8 mouse cellular contexts compared by ENCODE assay signal in genomic region chr10:24753536-24754250, GRCm38 (mm10). TPM values are rescaled to one million over a fixed set of nuclear protein-coding genes. Genes with fewer than 3 reads are reported as not detected.
DNase-seq lines count a peak whose midpoint lies in the region; ATAC-seq lines count a peak whose summit lies in the region.

No protein-coding gene starts in this region.

- peak overlapping the region; percentile 32 for H3K4me3 ChIP-seq in forebrain, embryonic 12.5 days (replicated peaks)
- H3K4me3 ChIP-seq in limb, embryonic 13.5 days, result peak overlapping the region; percentile 35
- peak overlapping the region; percentile 34 for H3K4me3 ChIP-seq in stomach, embryonic 15.5 days (replicated peaks)

- DNase-seq in spleen, postnatal 36 days (ENCODE audit: low spot score in 2 of 2), result peak; percentile 7 to 10
- no peak for DNase-seq in spleen, postnatal 4 days (ENCODE audit: low spot score in 2 of 2)
- no peak for DNase-seq in left cerebral cortex, postnatal 10 days (ENCODE audit: extremely low spot score in 1 of 2, low spot score in 2 of 2)
- DNase-seq in ovary, adult 18-20 months (ENCODE audit: low spot score), result no peak
- DNase-seq in adrenal gland, postnatal 36 days, result no peak

- H3K4me2 ChIP-seq in forebrain, embryonic 12.5 days, result peak overlapping the region; percentile 48
- H3K4me2 ChIP-seq in limb, embryonic 13.5 days (replicated peaks), result peak overlapping the region; percentile 56
- H3K4me2 ChIP-seq in stomach, embryonic 15.5 days, result peak overlapping the region; percentile 43

- H3K9me3 ChIP-seq in forebrain, embryonic 12.5 days, result no peaks in the 10 kb centered on the region
- no peaks in the 10 kb centered on the region for H3K9me3 ChIP-seq in limb, embryonic 13.5 days
- no peaks in the 10 kb centered on the region for H3K9me3 ChIP-seq in stomach, embryonic 15.5 days

- intact Hi-C loops in left cerebral cortex, postnatal 10 days (cut with DNase I), result no loop called here

- peaks cover 17% of the 10 kb centered on the region for H3K4me1 ChIP-seq in forebrain, embryonic 12.5 days
- H3K4me1 ChIP-seq in limb, embryonic 13.5 days, result peaks cover 26% of the 10 kb centered on the region
- 0 out of 2 replicates have a peak, but pooled peaks cover 3% of the 10 kb centered on the region for H3K4me1 ChIP-seq in stomach, embryonic 15.5 days

- no peaks in the 10 kb centered on the region; the same call in 1 of the 2 replicates for H3K27me3 ChIP-seq in forebrain, embryonic 12.5 days
- no peaks in the 10 kb centered on the region for H3K27me3 ChIP-seq in limb, embryonic 13.5 days
- H3K27me3 ChIP-seq in stomach, embryonic 15.5 days (replicated peaks), result no peaks in the 10 kb centered on the region

- no peak overlapping the region for H3K27ac ChIP-seq in forebrain, embryonic 12.5 days
- no peak overlapping the region for H3K27ac ChIP-seq in limb, embryonic 13.5 days
- H3K27ac ChIP-seq in stomach, embryonic 15.5 days, result peak overlapping the region; percentile 72

- no peak overlapping the region for H3K9ac ChIP-seq in forebrain, embryonic 12.5 days
- no peak overlapping the region for H3K9ac ChIP-seq in limb, embryonic 13.5 days
- H3K9ac ChIP-seq in stomach, embryonic 15.5 days, result no peak overlapping the region

- ATAC-seq in forebrain, embryonic 12.5 days (ENCODE audit: low FRiP score), result no peak
- ATAC-seq in limb, embryonic 13.5 days (ENCODE audit: low FRiP score, low read depth), result no peak
- ATAC-seq in stomach, embryonic 15.5 days (ENCODE audit: insufficient read depth, low FRiP score, low read depth), result 0 out of 2 replicates have a peak, but pooled peaks have one; percentile 22

- H3K36me3 ChIP-seq in forebrain, embryonic 12.5 days (replicated peaks), result no peaks in the 10 kb centered on the region
- no peaks in the 10 kb centered on the region for H3K36me3 ChIP-seq in limb, embryonic 13.5 days
- no peaks in the 10 kb centered on the region for H3K36me3 ChIP-seq in stomach, embryonic 15.5 days

- 78% methylated on average over 16 of the region's 16 CpGs for WGBS in forebrain, embryonic 12.5 days
- 68% methylated on average over 16 of the region's 16 CpGs for WGBS in limb, embryonic 13.5 days
- WGBS in stomach, embryonic 15.5 days, result 54% methylated on average over 16 of the region's 16 CpGs

RNA-seq across cellular contexts. Expression of gene Enpp1, which starts 41.7 kb away (rescaled TPM):
- 1.2 and 1.3 TPM in 2 replicates for polyA plus RNA-seq in forebrain, embryonic 12.5 days (2016; fragmentation: Nextera tagmentation; extraction: Ambion mirVana)
- 5.0 and 6.0 TPM in 2 replicates for polyA plus RNA-seq in limb, embryonic 13.5 days (2015; fragmentation: Nextera tagmentation; extraction: Ambion mirVana)
- polyA plus RNA-seq in stomach, embryonic 15.5 days (2015; fragmentation: Nextera tagmentation; extraction: Ambion mirVana), result 6.1 and 6.8 TPM in 2 replicates
- 1 to 10 TPM; 3.7 to 4.6 TPM for total RNA-seq in left cerebral cortex, postnatal 10 days (2021)
- total RNA-seq in adrenal gland, postnatal 36 days (2021), result 1 to 10 TPM; 2.7 to 3.8 TPM

Comparison
In these comparisons a context has a peak if more than half of its experiments do, and no peak if none do; other contexts are left out.
1. DNase-seq: peak in spleen, postnatal 36 days (2 of 2); none in spleen, postnatal 4 days (0 of 2), left cerebral cortex, postnatal 10 days (0 of 2), ovary, adult 18-20 months (single experiment) and adrenal gland, postnatal 36 days (0 of 2).
2. Peak in every context shown above with its lines, with median percentiles within 50 percentile points of each other: H3K4me2 ChIP-seq and H3K4me3 ChIP-seq.